Mouse (Mus musculus) myocyte (in vitro differentiated cells): ENCODE results near the gene Gm10972.
"Not testable (repeated sequence)": the region's sequence is repeated elsewhere in the genome, so short reads cannot be mapped to it uniquely, and the experiment has no call there.

Experiments used
- E2F4 ChIP-seq: IDR thresholded peaks from one replicate; pipeline ENCODE4 v1.6.1; 2011; ENCODE audit warnings: mild to moderate bottlenecking, control low read depth, moderate library complexity; ENCODE audit not compliant: insufficient read depth
- POLR2AphosphoS2 ChIP-seq: IDR thresholded peaks from one replicate; pipeline ENCODE4 v1.6.1; 2011; ENCODE audit warnings: low read depth, control low read depth; ENCODE audit not compliant: insufficient read length

GRCm38 (mm10) chr3:94660841-94661240, 17.9 kb downstream of the Gm10972 start:
- TF ChIP-seq POLR2AphosphoS2, E2F4: not testable (repeated sequence)
